Mouse (Mus musculus): Measurements from ENCODE around the gene Prickle1.

DNA sequence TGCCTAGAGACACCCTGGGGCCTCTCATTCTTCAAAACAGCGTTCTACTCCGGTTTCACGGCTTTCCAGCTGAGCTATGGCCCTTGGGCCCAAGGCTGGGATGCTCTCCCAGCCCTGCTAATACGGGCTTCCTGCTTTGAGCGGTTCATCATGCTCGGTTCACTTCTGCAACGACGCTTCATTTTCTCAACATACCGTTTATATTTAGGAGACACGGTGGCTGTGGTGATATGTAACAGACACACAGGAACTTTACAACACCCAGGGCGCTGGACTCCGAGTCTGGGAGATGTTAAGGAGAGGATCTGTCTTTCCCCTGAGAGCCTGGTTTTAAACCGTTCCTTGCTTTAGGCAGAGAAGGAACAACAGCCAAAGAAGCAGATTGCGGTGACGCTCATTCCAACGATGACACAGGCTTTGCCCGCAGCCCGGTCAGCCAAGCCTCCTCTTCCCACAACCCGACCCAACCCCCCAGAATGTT, 15.1 kb upstream of the Prickle1 start:
- TF ChIP-seq CTCF (conservative IDR thresholded peaks at IDR 0.05 in 1 of 2, IDR thresholded peaks at IDR 0.05 in 1 of 2; ENCODE audit: low read depth in 2 of 2, low read length in 2 of 2): no peak
- no peak for TF ChIP-seq POLR2AphosphoS2 (IDR thresholded peaks at IDR 0.05; ENCODE audit: low read depth, low read length)
- TF ChIP-seq UBTF (IDR thresholded peaks at IDR 0.05; ENCODE audit: low read depth, low read length): no peak
- TF ChIP-seq SMC3 (IDR thresholded peaks at IDR 0.05; ENCODE audit: low read depth, low read length): no peak
- TF ChIP-seq NELFE (IDR thresholded peaks at IDR 0.05; ENCODE audit: low read depth, low read length): no peak
- no peak for TF ChIP-seq EP300 (IDR thresholded peaks at IDR 0.05; ENCODE audit: low read length)
- no peak for TF ChIP-seq USF1 (IDR thresholded peaks at IDR 0.05; ENCODE audit: low read depth, low read length)
- no peak for TF ChIP-seq CHD2 (IDR thresholded peaks at IDR 0.05; ENCODE audit: low read length)
